Mouse (Mus musculus): ENCODE measurements around the gene Podn.
A peak's percentile ranks its signal among the peaks of the same experiment; 100 is the strongest.
"Not testable (repeated sequence)": the region's sequence is repeated elsewhere in the genome, so short reads cannot be mapped to it uniquely, and the experiment has no call there.

Gene Podn

DNA sequence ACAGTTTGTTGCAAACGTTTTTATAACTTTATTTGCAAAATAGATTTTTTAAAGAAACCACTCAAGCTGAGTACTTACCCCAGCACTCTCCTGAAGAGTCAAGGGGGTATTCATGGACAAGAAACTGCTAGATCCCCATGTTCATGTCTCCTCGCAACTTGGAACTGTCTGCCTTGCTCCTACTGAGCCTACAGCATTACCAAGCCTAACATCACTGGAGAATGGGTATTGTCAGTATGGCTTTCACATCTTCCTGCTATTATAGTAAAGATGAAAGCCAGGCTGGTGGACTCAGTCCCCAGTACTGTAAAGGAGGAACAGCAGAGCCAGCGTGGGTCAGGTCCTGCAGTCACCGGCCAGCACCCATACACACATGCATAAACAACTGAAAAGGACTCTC lies at the start of gene Podn:
Podn (minus strand) TSS at position 101 of the 400 bp plus-strand sequence.
- no peak for DNase-seq (ENCODE audit: low read depth)

DNA sequence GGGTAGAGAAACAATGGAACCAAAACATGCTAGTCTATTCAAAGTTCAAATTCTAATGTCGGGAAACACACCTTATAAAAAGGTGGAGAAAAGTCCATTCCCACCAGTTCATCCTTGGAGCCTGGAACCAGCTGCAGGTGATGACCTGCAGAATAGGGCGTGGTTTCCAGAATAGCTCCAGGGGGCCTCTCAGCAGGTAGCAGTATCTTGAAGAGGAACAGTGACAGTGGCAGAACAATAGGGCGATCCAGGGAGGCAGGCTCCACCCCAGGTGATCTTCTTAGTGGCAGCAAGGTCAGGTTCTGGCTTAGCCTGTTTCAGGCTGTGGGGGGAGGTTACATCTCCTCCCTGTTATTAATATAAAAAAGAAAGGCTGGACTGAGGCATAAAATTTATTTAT lies 49.3 kb upstream of the Podn start:
- DNase-seq (ENCODE audit: low read depth), result not testable (repeated sequence)

DNA sequence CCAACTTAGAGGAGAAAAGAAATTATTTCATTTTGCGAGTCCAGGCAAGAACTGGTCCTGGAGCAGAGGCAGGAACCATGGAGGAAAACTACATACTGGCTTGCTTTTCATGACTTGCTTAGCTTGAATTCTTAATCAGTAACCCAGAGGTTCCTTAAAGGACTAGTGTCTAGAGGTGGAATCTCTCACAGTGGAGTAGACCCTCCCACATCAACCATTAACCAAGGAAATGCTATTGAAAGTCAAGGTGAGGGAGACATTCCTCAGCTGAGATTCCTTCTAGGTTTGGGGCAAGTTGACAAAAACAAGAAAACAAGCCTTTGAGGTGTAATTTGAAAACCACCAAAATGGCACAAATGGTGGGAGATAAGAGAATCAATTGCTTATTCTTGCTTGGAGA lies 48.6 kb upstream of the Podn start, which contains the start of gene Scp2:
Scp2 (minus strand) TSS at position 119 of the 400 bp plus-strand sequence.
- no peak for DNase-seq (ENCODE audit: low read depth)

DNA sequence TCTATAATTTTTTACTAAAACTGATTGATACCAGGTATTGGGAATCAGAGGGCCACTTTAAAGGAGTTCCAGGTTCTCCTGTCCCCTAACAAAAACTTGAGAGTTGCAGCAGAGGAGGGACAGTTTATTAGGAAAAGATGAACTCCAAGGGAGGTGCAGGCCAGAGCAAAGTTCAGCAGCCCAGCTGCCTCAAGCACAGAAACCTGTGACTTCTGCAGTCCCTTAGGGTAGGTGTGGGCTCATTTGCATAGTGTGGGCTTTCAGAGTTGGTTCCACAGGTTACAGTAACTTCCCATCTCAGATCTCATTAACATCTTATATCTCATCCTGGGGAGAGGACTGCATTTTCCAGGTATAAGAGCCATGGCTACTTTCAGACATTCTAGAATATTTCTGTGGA lies 47.5 kb upstream of the Podn start:
- no peak for DNase-seq (ENCODE audit: low read depth)

DNA sequence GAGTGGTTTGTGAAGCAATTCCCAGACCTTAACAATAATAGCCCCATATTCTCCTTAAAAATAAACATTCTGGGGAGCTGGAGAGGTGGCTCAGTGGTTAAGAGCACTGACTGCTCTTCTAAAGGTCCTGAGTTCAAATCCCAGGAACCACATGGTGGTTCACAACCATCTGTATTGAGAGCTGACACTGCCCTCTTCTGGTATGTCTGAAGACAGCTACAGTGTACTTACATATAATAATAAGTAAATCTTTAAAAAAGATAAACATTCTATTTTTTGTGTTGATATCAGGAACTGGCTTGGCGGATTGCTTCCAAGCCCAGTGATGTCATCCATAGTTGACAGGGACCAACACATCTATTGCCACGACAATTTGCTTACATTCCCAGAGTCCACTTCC lies 46.9 kb upstream of the Podn start:
- DNase-seq (ENCODE audit: low read depth), result not testable (repeated sequence)

DNA sequence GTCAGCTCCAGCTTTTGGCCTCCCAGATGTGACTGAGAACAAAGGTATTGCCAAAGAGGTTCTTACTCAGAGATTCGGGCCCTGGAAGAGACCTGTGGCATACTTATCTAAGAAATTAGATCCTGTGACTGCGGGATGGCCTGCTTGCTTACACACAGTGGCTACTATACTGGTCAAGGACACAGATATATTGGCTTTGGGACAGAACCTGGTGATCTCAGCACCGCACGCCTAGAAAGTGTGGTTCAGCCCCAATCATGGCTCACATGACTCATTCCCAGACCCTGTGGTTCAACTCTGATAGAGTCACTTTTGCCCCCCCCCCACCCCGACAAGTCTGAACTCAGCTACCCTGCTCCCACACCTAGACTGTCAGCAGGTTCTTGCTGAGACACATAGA lies 40.7 kb upstream of the Podn start:
- DNase-seq (ENCODE audit: low read depth), result no peak

DNA sequence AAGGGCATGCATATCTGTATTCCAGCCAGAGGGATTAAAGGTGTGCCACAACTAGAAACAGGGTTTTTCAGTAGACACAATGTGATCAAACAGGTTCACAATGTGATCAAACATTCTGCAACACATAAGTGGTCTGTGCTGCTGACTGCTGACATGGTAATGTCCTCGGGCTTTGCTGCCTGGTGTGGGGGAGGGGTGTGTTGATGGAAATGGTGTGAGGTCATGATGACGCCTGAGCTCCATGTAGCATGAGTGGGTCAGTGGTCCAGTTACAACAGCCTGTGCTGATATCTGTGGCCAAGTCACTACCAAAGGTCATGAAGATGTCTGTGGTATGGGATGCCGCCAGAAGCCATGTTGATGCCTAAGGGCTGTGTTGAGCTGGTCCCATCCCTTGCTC lies 34.2 kb upstream of the Podn start:
- no peak for DNase-seq (ENCODE audit: low read depth)

DNA sequence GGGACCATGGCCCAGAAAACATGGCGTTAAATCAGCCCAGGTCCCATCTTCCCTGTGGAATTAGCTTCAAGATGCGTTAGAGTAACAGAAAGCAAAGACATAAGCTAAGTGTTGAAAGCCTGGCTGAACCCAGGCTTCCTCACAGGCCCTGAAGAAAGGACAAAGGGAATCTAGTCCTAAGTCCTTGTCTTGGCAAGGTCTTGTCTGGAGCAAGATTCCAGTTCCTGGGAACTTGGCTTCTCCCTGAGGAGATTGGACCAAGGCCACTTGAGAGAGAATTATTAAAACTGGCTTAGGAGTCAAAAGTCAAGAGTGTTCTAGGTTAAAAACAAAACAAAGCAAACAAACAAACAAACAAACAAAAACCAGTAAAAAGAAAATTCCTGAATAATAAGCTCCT lies 32.1 kb upstream of the Podn start:
- DNase-seq (ENCODE audit: low read depth), result no peak

DNA sequence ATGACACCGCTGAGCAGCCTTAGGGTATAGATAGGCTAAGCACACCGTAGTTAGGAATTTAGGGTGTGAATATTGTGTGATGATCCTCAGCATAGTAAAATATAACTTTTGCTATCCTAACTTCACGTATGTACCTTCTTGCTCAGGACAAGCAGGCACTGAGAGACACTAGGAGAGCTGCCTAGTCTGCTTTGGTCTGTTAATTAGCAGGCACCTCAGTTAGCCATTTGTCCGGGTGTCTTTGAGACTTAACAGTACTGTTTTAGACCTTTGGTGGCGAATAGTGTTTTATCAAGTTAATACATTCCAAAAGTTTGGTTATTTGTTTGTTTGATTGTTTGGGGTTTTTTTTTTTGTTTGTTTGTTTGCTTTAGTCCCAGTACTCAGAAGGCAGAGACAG lies 31.3 kb upstream of the Podn start:
- no peak for DNase-seq (ENCODE audit: low read depth)

DNA sequence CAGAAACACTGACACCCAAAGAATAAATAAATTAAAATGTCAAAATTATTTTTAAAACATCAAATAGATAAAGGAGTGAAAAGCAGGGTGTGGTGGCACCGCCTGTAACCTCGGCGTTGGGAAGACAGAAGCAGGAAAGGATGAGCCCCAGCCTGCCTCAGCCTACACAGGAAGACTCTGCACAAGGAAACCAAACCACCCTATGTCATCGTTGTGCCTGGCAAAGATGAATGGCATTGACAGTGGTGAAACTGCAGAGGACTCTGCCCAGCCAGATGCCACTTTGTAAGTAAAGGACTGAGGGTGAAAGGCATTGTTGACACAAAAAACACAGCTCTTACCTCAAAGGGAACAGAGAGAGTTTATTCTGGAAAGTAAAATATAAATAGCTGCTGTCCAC lies 30.0 kb upstream of the Podn start:
- DNase-seq (ENCODE audit: low read depth), result no peak

DNA sequence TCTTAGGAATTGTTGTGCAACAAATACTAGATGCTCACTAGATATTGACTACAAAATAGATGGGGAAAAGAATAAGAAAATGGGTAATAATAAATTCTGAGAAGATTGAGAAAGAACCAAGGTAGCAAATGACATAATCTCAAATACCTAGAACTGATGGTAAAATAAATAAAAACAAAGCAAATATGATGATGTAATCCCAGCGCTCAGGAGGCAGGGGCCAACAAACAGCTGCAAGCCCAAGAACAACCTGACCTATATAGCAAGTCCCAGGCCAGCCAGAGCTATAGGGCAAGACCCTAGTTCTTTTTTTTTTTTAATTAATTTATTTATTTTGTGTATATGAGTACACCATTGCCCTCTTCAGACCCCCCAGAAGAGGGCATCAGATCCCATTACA lies 27.9 kb upstream of the Podn start:
- DNase-seq (ENCODE audit: low read depth), result no peak

DNA sequence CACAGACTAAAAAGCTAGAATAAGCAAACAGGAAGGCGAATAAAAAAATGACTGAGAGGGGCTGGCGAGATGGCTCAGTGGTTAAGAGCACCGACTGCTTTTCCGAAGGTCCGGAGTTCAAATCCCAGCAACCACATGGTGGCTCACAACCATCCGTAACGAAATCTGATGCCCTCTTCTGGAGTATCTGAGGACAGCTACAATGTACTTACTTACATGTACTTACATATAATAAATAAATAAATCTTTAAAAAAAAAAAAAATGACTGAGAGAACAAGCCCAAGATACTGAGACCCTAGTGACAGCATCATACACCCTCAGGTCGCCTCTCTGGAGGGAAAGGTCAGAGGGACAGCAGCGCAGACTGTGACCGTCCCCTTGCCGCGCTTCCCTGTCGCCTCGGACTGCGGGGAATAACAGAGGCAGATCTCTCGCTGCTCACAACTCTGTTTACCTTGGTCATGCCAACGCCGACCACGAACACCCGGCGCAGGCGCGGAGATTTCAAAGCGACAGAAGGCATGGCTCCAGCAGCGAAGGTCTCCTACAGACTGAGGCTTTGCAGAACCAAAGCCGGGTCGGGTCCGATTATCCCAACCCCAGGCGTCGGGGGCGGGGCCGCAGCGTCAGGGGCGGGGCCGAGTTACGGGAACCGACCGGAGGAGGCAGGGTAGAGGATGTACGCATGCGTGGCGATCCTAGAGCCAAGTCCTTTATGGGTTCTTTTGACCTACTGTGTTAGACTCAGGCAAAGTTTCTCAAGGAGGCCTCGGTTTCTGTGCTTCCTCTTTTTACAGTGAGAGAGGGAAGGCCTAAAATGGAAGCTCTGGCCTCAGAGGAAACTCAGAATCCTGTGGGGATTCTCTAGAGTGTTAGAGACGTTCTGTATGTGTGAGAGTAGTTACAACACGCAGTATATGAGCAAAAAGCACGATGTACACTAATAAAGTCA lies 22.0 kb upstream of the Podn start:
- DNase-seq (ENCODE audit: low read depth), result peak; percentile 87

DNA sequence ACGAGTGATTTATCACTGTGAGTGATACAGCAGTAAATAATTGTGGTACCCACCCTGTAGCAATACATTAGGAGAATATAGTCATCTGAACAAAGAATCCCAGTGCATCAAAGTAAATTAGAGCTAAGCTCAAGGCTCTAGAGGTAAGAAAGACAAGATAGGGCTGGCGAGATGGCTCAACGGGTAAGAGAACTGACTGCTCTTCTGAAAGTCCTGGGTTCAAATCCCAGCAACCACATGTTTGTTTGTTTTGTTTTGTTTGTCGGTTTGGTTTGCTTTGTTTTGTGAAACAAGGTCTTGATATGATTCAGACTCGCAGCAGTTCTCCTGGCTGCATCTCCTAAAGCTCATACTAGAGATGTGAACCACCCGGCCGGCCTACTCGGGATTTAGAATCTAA lies 21.2 kb upstream of the Podn start:
- DNase-seq (ENCODE audit: low read depth), result no peak

DNA sequence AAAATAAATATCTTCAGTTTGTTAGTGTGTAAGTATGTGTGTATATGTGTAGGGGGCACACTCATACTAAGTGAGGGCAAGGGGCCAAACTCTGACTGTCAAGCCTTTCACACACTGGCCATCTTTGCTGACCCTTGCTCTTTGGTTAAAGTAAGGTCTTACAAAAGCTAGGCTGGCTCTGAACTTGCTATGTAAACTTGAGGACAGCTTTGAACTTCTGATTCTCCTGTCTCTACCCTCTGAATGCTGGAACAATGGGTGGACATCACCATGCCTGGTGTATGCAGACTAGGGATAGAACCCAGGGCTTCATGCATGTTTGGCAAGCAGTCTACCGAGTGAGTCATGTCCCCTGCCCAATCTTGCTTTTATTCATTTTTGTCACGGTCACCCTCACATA lies 20.2 kb upstream of the Podn start:
- DNase-seq (ENCODE audit: low read depth), result no peak

DNA sequence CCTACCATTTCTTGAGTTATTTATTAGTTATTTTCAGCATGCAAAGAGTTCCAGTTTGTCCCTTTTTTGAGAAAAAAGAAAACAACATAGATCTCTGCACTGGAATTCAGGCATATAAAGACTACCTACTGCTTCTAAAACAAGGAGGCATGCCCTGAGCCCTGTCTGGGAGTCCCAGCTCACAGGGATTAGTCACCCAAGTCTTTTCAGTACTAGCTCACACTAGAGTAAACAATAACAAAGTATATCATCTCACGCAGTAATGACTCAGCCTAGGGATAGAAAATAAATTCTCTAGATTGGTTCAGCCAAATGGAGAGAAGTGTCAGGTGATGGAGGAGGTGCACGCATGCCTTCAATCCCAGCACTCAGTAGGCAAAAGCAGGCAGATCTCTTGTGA lies 14.5 kb upstream of the Podn start:
- no peak for DNase-seq (ENCODE audit: low read depth)

DNA sequence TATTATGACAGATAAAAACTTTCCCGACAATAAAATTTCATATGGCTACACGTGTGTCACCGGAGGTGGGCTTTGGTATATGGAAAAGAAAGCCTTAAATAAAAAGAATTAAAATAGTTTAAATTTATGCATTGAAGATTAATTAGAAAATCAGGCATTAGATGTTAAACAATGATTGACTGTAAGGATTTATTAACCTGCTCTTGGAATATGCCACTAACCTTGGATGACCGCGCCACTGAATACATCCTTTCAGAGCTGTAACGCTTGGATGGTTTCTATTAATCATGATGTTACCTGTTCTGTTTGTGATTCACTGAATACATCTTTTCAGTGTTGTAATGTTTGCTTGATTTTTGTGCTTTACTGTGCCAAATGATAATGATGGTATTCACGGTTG lies 13.5 kb upstream of the Podn start:
- no peak for DNase-seq (ENCODE audit: low read depth)

DNA sequence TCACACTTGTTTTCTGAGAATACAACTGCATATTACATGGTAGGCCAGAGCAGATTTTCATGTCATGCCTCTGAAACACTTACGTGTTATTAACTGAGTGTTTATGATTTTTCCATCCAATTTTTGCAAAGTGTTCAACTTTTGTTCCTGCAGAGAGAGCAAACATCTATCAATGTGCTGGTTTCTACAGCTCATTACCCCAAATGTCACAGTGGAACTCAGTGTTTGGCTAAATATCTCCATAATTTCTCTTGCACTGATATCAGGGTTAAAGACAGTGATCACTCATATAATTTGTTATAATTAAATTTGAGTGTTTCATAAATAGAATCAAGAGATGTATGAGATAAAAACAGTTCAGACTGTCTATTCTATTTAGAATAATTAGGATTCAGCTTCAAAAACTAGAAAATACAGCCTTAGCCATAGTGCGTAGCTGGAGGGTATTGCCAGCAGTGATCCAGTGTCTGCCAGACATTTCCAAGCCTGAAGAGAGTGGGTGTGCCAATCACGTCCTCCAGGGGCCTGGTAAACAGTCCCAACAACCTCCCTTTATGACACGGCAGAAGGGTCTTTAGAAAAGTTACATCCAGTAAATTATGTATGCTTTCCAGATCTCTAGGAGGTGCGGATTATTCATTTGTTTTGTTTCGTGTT lies 3.4 kb downstream of the Podn start:
- DNase-seq (ENCODE audit: low read depth), result no peak

DNA sequence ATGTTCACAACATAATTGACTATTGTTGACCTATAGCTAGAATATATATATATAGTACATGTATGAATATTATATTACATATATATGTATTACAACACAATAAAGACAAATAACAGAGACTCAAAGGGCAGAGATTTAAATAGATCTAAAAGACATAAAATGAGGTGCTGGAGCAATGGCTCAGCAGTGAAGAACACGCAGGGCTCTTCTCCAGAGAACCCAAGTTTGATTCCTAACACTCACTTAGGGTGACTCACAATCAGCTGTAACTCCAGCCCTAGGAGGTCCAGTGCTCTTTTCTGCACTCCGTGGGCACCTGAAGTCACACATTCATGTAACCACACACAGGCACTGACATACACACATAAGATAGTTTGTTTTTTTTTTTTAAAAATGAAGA lies 12.3 kb downstream of the Podn start:
- no peak for DNase-seq (ENCODE audit: low read depth)

DNA sequence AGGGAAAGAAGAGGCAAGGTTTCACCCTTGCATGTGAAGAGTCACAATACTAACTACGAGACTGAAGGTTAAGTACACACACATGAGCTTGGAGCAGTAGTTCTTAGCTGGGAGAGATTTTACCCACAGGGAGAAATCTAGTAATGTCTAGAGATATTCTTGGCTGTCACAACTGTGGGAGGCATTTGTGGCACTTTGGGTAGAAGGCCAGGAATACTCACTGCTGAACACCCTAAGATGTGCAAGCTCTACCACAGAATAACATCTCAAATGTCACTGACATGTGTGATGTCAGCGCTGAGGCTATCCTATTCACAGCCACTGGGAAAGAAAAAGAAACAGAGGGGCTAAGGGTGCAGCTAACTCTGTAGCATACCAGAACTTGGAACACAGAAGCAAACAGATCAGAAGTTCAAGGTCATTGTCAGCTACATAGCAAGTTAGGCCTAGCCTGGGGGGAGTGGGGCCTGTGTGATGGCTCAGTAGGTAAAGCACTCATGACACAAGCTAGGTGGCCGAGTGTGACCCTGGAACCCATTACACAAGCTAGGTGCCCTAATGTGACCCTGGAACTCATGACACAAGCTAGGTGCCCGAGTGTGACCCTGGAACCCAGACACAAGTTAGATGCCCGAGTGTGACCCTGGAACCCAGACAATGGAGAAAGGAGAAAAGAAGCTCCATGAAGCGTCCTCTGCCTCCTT lies 13.1 kb downstream of the Podn start:
- DNase-seq (ENCODE audit: low read depth), result no peak

DNA sequence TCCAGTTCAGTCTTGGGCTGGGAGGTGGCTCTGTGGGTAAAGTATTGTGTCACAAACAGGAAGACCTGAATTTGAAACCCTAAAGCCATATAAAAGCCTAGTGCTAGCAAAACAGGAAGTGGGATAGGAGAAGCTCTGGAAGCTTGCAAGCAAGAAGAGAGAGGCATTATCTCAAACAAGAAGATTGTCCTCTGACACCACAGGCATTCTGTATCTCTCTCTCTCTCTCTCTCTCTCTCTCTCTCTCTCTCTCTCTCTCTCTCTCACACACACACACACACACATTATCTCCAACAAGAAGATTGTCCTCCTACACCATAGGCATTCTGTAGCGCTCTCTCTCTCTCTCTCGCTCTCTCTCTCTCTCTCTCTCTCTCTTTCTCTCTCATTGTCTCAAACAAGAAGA lies 13.8 kb downstream of the Podn start:
- DNase-seq (ENCODE audit: low read depth), result no peak

DNA sequence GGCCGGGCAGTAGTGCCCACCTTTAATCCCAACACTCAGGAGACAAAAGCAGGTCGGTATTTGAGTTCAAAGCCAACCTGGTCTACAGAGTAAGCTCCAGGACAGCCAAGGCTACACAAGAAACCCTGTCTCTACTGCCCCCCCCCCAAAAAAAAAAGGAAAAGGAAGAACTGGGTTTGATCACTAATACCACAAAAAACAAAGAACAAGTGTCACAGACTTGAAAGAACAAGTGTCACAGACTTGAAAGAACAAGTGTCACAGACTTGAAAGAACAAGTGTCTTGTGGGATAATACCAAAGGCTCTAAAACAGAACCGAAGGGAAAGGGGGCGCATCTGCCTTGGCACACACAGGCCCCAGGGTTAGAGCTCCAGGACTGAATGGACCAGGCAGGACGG lies 15.4 kb downstream of the Podn start:
- no peak for DNase-seq (ENCODE audit: low read depth)

DNA sequence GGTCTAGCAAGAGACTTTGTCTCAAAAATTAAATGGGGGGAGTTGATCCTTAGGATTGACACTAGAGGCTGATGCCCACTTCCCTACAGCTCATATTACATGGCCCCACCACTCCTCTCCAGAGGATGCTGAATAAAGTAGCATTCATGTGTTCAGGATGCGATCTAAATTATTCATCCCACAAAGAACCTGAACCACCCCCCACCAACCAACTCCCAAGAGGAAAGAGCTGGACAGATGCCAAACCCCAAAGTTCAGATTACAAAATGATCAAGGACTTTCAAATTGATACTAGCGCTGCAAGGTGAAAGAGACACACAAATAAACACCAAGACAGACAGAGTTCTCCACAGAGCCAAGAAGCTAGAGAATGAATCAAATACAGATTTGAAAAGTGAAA lies 16.5 kb downstream of the Podn start:
- DNase-seq (ENCODE audit: low read depth), result no peak

DNA sequence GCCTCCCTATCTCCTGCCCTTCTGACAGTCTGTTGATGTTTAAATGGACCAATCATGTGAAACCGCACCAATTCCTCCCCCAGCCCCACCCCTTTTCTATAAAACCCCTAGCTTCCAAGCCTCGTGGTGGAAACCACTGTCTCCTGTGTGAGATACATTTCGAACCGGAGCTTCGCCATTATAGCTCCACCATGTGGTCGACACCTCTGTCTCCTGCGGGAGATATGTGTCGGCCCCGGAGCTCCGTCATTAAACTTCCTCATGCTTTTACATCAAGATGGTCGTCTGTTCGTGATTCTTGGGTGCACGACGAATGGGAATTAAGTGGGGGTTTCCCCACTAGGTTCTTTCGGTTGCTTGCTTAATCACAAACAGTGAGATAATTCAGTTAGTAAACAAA lies 17.1 kb downstream of the Podn start:
- not testable (repeated sequence) for DNase-seq (ENCODE audit: low read depth)
